Mouse (Mus musculus): ENCODE data around the gene Dmac2.

DNA sequence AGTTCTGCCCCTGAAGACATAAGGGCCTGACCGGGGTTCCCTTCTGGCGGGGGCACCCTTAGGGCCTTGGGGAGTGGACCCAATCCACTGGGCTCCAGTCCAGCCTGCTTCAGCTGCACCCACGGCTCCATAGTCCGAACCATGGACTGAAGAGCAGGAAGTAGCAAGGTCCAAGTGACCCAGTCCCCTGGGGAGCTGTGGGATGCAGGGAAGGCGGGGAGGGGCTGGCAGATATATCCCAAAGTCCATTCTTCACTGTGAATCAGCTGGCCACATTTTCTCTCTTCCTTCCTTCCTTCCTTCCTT is 3.6 kb upstream of the Dmac2 start, which contains the start of gene Erich4:
- TF ChIP-seq CTCF (conservative IDR thresholded peaks at IDR 0.05; ENCODE audit: low read length) (no peak), POU5F1 (IDR thresholded peaks at IDR 0.05; ENCODE audit: borderline replicate concordance, low read length) (no peak), NANOG (IDR thresholded peaks at IDR 0.05; ENCODE audit: borderline replicate concordance, low read length) (no peak)

Data from E14TG2a.4 (cell line).